Mouse (Mus musculus): ENCODE results near the gene Pam.

DNA sequence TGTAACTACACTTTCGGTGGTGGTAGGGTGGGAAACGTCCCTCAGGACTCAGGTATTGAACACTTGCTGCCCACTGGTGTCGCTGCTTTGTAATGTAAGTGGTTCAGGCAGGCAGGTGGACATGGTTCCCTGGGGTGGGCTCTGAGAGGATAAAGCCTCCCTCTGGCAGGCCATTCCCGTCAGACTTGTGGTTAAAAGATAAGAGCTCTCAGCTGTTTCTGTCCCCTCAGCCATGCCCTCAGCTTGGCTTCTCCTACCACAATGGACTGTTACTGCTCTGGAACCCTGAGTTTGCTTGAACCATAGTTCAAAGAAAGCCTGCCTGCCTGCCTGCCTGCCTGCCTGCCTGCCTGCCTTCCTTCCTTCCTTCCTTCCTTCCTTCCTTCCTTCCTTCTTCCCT lies 341.1 kb downstream of the Pam start:
- TF ChIP-seq POLR2A (IDR thresholded peaks at IDR 0.05; ENCODE audit: extremely low read depth, insufficient read depth, low read length) (no peak), CTCF (IDR thresholded peaks at IDR 0.05; ENCODE audit: low read depth, low read length) (no peak)
